Mouse (Mus musculus) limb, embryonic 15.5 days (tissue): ENCODE results near the gene Tnrc6b. TPM values are rescaled to one million over a fixed set of nuclear protein-coding genes. Genes with fewer than 3 reads are reported as not detected.

Experiments
- microRNA-seq: library from miRNA; unstranded; fragments of <30 nt; microRNA quantifications from one replicate; pipeline ENCODE4, GENCODE M21; 2016
- polyA plus RNA-seq: library from polyadenylated mRNA; unstranded; fragments of >200 nt; fragmentation: Nextera tagmentation; extraction: Ambion mirVana; gene quantifications from 2 replicates; pipeline ENCODE4 v1.2.1, GENCODE M21; 2015

Gene Tnrc6b
- polyA plus RNA-seq, 1 experiment from 2014 or later, result 25.7 TPM

Small RNA genes lying within 50 kb of the gene (microRNA-seq; reads per million reads assigned to microRNA genes)
- 8.8 reads per million, percentile 22 among the genes with 10 or more reads in this experiment for gene Mir5113

Other genes with a start within 250 kb of the Tnrc6b start
- 0.09 TPM in 1 of 2 replicates, not detected in the other for gene Enthd1, start 146.2 kb upstream of the Tnrc6b start, polyA plus RNA-seq
- gene Grap2, start 138.7 kb upstream of the Tnrc6b start, polyA plus RNA-seq, result 1.1 and 1.2 TPM in 2 replicates
- gene Fam83f, start 39.5 kb upstream of the Tnrc6b start, polyA plus RNA-seq, result 6.0 and 6.6 TPM in 2 replicates
- gene Adsl, start 237.2 kb downstream of the Tnrc6b start, polyA plus RNA-seq, result 140 and 141 TPM in 2 replicates